Mouse (Mus musculus) bone marrow, adult 2 months (tissue): ENCODE data around the gene Pofut1.

Experiments used
- CTCF ChIP-seq: fragments of 200-500 bp; IDR thresholded peaks from 2 replicates; pipeline ENCODE4 v1.5.1; 2011; ENCODE audit warnings: low read length, control low read depth; ENCODE audit not compliant: control insufficient read depth, insufficient read depth
- POLR2A ChIP-seq: fragments of 200-500 bp; IDR thresholded peaks from 2 replicates; pipeline ENCODE4 v1.6.1; 2011; ENCODE audit warnings: low read depth, mild to moderate bottlenecking, control low read depth, low read length, borderline replicate concordance; ENCODE audit not compliant: control insufficient read depth

DNA sequence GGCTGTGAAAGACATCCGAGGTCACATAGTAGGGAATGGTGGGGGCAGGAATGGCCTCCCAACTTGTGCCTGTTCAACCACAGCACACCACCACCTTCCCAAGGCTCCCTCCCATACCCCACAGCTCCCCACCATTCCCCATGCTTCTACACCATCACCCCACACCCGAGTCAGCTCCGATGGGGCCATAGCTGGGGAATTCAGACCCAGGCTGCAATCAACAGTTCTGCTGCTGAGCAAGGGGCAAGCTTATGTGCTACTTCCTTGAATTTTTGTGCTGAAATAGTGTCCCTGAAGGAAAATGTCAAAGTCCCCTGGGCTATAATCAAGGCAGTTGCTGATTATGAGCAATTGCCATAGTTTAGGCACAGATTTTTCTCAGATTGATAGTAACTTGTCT lies 22.8 kb upstream of the Pofut1 start:
- TF ChIP-seq POLR2A (no peak), CTCF (no peak)
